Mouse (Mus musculus) C2C12 (cell line): ENCODE data around the gene Son. TPM values are rescaled to one million over a fixed set of nuclear protein-coding genes. Genes with fewer than 3 reads are reported as not detected.

Source experiments
- H3K27me3 ChIP-seq: one replicate; pipeline ENCODE4 v1.6.1; 2011; ENCODE audit not compliant: control insufficient read depth, insufficient read depth, insufficient read length
- H3K36me3 ChIP-seq: one replicate; pipeline ENCODE4 v1.6.1; 2011; ENCODE audit not compliant: control insufficient read depth, insufficient read depth
- H3K4me3 ChIP-seq: one replicate; pipeline ENCODE4 v1.5.1; 2011; ENCODE audit warnings: mild to moderate bottlenecking, control low read depth; ENCODE audit not compliant: poor library complexity, insufficient read depth, severe bottlenecking
- H3K79me2 ChIP-seq: one replicate; pipeline ENCODE4 v1.6.1; 2011; ENCODE audit not compliant: control insufficient read depth, insufficient read depth
- H3K79me3 ChIP-seq: one replicate; pipeline ENCODE4 v1.6.1; 2011; ENCODE audit warnings: low read depth, control low read depth
- H3ac ChIP-seq: one replicate; pipeline ENCODE3; 2011; ENCODE audit warnings: low read depth; ENCODE audit not compliant: control insufficient read depth, insufficient read length
- CEBPB ChIP-seq: IDR thresholded peaks from one replicate; pipeline ENCODE4 v1.6.1; 2011; ENCODE audit warnings: low read depth, mild to moderate bottlenecking, control low read depth, moderate library complexity
- CTCF ChIP-seq: IDR thresholded peaks from one replicate; pipeline ENCODE4 v1.5.1; 2011; ENCODE audit not compliant: control insufficient read depth, insufficient read depth, insufficient read length
- FOSL1 ChIP-seq: IDR thresholded peaks from one replicate; pipeline ENCODE4 v1.8.0; 2011; ENCODE audit warnings: mild to moderate bottlenecking, low read length; ENCODE audit not compliant: poor library complexity, insufficient read depth, severe bottlenecking
- MAX ChIP-seq: IDR thresholded peaks from one replicate; pipeline ENCODE4 v1.6.1; 2011; ENCODE audit warnings: mild to moderate bottlenecking, control low read depth
- MYOD1 ChIP-seq: IDR thresholded peaks from one replicate; pipeline ENCODE4 v1.6.1; 2011; ENCODE audit warnings: low read depth; ENCODE audit not compliant: control insufficient read depth, insufficient read length
- MYOG ChIP-seq: IDR thresholded peaks from one replicate; pipeline ENCODE4 v1.6.1; 2011; ENCODE audit not compliant: control insufficient read depth, insufficient read length; ENCODE audit errors: extremely low read depth
- USF1 ChIP-seq: IDR thresholded peaks from one replicate; pipeline ENCODE4 v1.6.1; 2011; ENCODE audit warnings: low read depth, mild to moderate bottlenecking, control low read depth, moderate library complexity
- polyA plus RNA-seq: library from polyadenylated mRNA; unstranded; fragments of >200 nt; fragmentation: generic; extraction: Trizol; gene quantifications from one replicate; pipeline ENCODE4 v1.2.1, GENCODE M21; 2012; ENCODE audit warnings: missing spikeins

Gene Son
- polyA plus RNA-seq, 1 experiment = 53.5 TPM

- peaks cover 41% of the 10 kb centered on the region for H3K36me3 ChIP-seq
- TF ChIP-seq MYOG (no peak), USF1 (no peak), CEBPB (no peak), MYOD1 (no peak), MAX (no peak)
- peaks cover 81% of the 10 kb centered on the region for H3K79me3 ChIP-seq
- no peaks in the 10 kb centered on the region for H3K27me3 ChIP-seq
- no peak overlapping the region for H3K4me3 ChIP-seq
- no peak overlapping the region for H3ac ChIP-seq
- peaks cover 92% of the 10 kb centered on the region for H3K79me2 ChIP-seq
These were observed 2.5 kb downstream of the Son start for GRCm38 (mm10) chr16:91649781-91650180.

DNA sequence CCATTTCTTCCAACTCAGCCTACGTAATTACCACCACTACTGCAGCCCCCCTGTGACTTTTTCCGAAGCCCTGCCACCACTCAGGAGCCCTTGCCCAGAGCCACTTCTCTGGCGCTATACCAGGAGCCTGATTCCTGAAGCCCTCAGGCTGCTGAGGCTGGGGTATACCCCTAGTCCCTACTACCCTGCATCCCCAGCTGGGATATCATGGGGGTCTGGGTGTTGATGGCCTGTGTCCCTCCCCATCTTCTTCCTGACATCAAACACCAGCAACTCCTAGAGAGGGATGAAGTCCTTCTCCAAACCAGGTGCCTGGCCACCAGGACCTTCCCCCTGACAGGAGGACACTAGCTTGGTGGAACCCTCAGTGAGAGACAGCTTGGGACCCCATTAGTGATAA is 4.9 kb downstream of the Son start:
- H3K36me3 ChIP-seq = peaks cover 65% of the 10 kb centered on the region
- TF ChIP-seq FOSL1 = no peak
- TF ChIP-seq USF1 = no peak
- no peak for TF ChIP-seq MYOD1
- no peak for TF ChIP-seq MAX
- no peak for TF ChIP-seq CTCF
- no peak for TF ChIP-seq CEBPB
- TF ChIP-seq MYOG = no peak
- H3K27me3 ChIP-seq = no peaks in the 10 kb centered on the region
- H3K79me3 ChIP-seq = peaks cover 89% of the 10 kb centered on the region
- H3ac ChIP-seq = no peak overlapping the region
- no peak overlapping the region for H3K4me3 ChIP-seq
- peaks cover 96% of the 10 kb centered on the region for H3K79me2 ChIP-seq

DNA sequence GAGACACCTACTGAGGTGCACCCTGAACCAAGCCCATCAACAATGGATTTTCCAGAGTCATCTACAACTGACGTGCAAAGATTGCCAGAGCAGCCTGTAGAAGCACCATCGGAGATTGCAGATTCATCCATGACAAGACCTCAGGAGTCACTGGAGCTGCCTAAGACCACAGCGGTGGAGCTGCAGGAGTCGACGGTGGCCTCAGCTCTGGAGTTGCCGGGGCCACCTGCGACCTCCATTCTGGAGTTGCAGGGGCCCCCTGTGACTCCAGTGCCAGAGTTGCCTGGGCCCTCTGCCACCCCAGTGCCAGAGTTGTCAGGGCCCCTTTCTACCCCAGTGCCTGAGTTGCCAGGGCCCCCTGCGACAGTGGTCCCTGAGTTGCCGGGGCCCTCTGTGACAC is 8.0 kb downstream of the Son start:
- H3K79me3 ChIP-seq = peaks cover 98% of the 10 kb centered on the region
- peaks cover 96% of the 10 kb centered on the region for H3K36me3 ChIP-seq
- H3K4me3 ChIP-seq = no peak overlapping the region
- no peak overlapping the region for H3ac ChIP-seq
- peaks cover 100% of the 10 kb centered on the region for H3K79me2 ChIP-seq
- no peaks in the 10 kb centered on the region for H3K27me3 ChIP-seq
- TF ChIP-seq CEBPB (no peak), MYOD1 (no peak), CTCF (no peak), USF1 (no peak), MYOG (no peak), FOSL1 (no peak), MAX (no peak)

DNA sequence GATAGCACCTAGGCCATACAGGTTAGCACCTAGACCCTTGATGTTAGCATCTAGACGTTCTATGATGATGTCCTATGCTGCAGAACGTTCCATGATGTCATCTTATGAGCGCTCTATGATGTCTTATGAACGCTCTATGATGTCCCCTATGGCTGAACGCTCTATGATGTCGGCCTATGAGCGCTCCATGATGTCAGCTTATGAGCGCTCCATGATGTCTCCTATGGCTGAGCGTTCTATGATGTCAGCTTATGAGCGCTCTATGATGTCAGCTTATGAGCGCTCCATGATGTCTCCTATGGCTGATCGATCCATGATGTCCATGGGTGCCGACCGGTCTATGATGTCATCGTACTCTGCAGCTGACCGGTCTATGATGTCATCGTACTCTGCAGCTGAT is 10.0 kb downstream of the Son start:
- Histone ChIP-seq H3K27me3 (no peaks in the 10 kb centered on the region), H3ac (no peak overlapping the region), H3K79me3 (peaks cover 96% of the 10 kb centered on the region), H3K36me3 (peaks cover 100% of the 10 kb centered on the region), H3K79me2 (peaks cover 100% of the 10 kb centered on the region), H3K4me3 (no peak overlapping the region)
- TF ChIP-seq MYOD1 (no peak), CEBPB (no peak), MAX (no peak), USF1 (no peak), MYOG (no peak), FOSL1 (no peak), CTCF (no peak)

- Histone ChIP-seq H3K27me3 (no peaks in the 10 kb centered on the region), H3K4me3 (no peak overlapping the region), H3ac (no peak overlapping the region), H3K79me3 (peaks cover 95% of the 10 kb centered on the region), H3K36me3 (peaks cover 100% of the 10 kb centered on the region), H3K79me2 (peaks cover 100% of the 10 kb centered on the region)
- TF ChIP-seq MYOG = no peak
- TF ChIP-seq USF1 = no peak
- TF ChIP-seq FOSL1 = no peak
- TF ChIP-seq MAX = no peak
- TF ChIP-seq CEBPB = no peak
These were observed 11.2 kb downstream of the Son start for GRCm38 (mm10) chr16:91658471-91658870.

DNA sequence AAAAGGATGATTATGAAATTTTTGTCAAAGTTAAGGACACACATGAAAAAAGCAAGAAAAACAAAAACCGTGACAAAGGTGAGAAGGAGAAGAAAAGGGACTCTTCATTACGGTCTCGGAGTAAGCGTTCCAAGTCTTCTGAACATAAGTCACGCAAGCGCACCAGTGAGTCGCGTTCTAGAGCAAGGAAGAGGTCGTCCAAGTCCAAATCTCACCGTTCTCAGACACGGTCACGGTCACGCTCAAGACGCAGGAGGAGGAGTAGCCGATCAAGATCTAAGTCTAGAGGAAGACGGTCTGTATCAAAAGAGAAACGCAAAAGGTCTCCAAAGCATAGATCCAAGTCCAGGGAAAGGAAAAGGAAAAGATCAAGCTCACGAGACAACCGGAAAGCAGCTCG is 12.5 kb downstream of the Son start:
- peaks cover 99% of the 10 kb centered on the region for H3K79me2 ChIP-seq
- H3ac ChIP-seq = no peak overlapping the region
- H3K4me3 ChIP-seq = no peak overlapping the region
- peaks cover 89% of the 10 kb centered on the region for H3K79me3 ChIP-seq
- no peaks in the 10 kb centered on the region for H3K27me3 ChIP-seq
- peaks cover 100% of the 10 kb centered on the region for H3K36me3 ChIP-seq
- TF ChIP-seq MYOG (no peak), CEBPB (no peak), FOSL1 (no peak), CTCF (no peak), MAX (no peak), MYOD1 (no peak), USF1 (no peak)
